Mouse (Mus musculus) ovary, postnatal 14 days (tissue): ENCODE data around the gene Ren1.

Experiments
- DNase-seq: peaks from one replicate; pipeline ENCODE4 v3.0.0; 2022; ENCODE audit warnings: low spot score

Ren1 gene

GRCm38 (mm10) chr1:133379254-133379985, 29.1 kb downstream of the Ren1 start:
- DNase-seq, result no peak

- DNase-seq, result no peak
Measured at GRCm38 (mm10) chr1:133379986-133380320, 29.6 kb downstream of the Ren1 start.

GRCm38 (mm10) chr1:133380347-133381065, 30.2 kb downstream of the Ren1 start:
- peak; percentile 56 for DNase-seq

- no peak for DNase-seq
Measured at GRCm38 (mm10) chr1:133382008-133382407, 31.7 kb downstream of the Ren1 start.

GRCm38 (mm10) chr1:133382552-133383155, 32.3 kb downstream of the Ren1 start:
- DNase-seq, result no peak

- DNase-seq, result no peak
Measured at GRCm38 (mm10) chr1:133383157-133383783, 33.0 kb downstream of the Ren1 start.

- DNase-seq, result peak; percentile 64
Measured at GRCm38 (mm10) chr1:133385506-133385905, 35.2 kb downstream of the Ren1 start.

GRCm38 (mm10) chr1:133386209-133386608, 35.9 kb downstream of the Ren1 start:
- DNase-seq, result no peak

GRCm38 (mm10) chr1:133387539-133388268, 37.4 kb downstream of the Ren1 start:
- no peak for DNase-seq

GRCm38 (mm10) chr1:133394702-133395101, 44.4 kb downstream of the Ren1 start:
- no peak for DNase-seq

- no peak for DNase-seq
Measured at GRCm38 (mm10) chr1:133396693-133397092, 46.4 kb downstream of the Ren1 start.

GRCm38 (mm10) chr1:133397094-133397482, 46.8 kb downstream of the Ren1 start:
- no peak for DNase-seq

- DNase-seq, result no peak
Measured at GRCm38 (mm10) chr1:133397483-133398237, 47.4 kb downstream of the Ren1 start.

- DNase-seq, result no peak
Measured at GRCm38 (mm10) chr1:133400014-133400725, 49.9 kb downstream of the Ren1 start.

GRCm38 (mm10) chr1:133404005-133404404, 53.7 kb downstream of the Ren1 start:
- no peak for DNase-seq

GRCm38 (mm10) chr1:133406614-133407013, 56.3 kb downstream of the Ren1 start:
- no peak for DNase-seq

GRCm38 (mm10) chr1:133407436-133407835, 57.1 kb downstream of the Ren1 start:
- no peak for DNase-seq

GRCm38 (mm10) chr1:133408321-133408720, 58.0 kb downstream of the Ren1 start:
- DNase-seq, result no peak

GRCm38 (mm10) chr1:133408880-133409516, 58.7 kb downstream of the Ren1 start:
- DNase-seq, result no peak

GRCm38 (mm10) chr1:133409786-133410185, 59.5 kb downstream of the Ren1 start:
- DNase-seq, result no peak
